Mouse (Mus musculus): ENCODE data around the gene Ndufb3. TPM values are rescaled to one million over a fixed set of nuclear protein-coding genes. Genes with fewer than 3 reads are reported as not detected.
"Not testable (repeated sequence)": the region's sequence is repeated elsewhere in the genome, so short reads cannot be mapped to it uniquely, and the experiment has no call there.

Gene Ndufb3
- 168 and 183 TPM in 2 replicates for polyA plus RNA-seq (2015; fragmentation: Nextera tagmentation; extraction: Ambion mirVana)

- Histone ChIP-seq H3K27me3 (no peaks in the 10 kb centered on the region), H3K9ac (replicated peaks) (peak within 1 kb of the TSS; percentile 88), H3K4me3 (peak within 1 kb of the TSS; percentile 90), H3K36me3 (no peaks in the 10 kb centered on the region), H3K27ac (replicated peaks) (peak within 1 kb of the TSS; percentile 87), H3K4me1 (peaks cover 16% of the 10 kb centered on the region), H3K4me2 (replicated peaks) (peak within 1 kb of the TSS; percentile 83), H3K9me3 (no peaks in the 10 kb centered on the region)
- WGBS, result under 1% methylated on average over 41 of the region's 41 CpGs
- ATAC-seq (replicated peaks), result peak; percentile 99
These were observed at the start of gene Ndufb3, which contains the start of gene Fam126b for GRCm38 (mm10) chr1:58586171-58586997. Gene Ndufb3 (plus strand): TSS chr1:58586384. Gene Fam126b (minus strand): TSS chr1:58586323.

GRCm38 (mm10) chr1:58541386-58541785, 44.8 kb upstream of the Ndufb3 start:
- ATAC-seq (replicated peaks), result no peak
- peaks cover 59% of the 10 kb centered on the region for H3K36me3 ChIP-seq
- H3K27me3 ChIP-seq, result no peaks in the 10 kb centered on the region
- H3K9me3 ChIP-seq, result no peaks in the 10 kb centered on the region
- H3K9ac ChIP-seq (replicated peaks), result no peak overlapping the region
- no peak overlapping the region for H3K4me2 ChIP-seq (replicated peaks)
- 94% methylated on average over 1 of the region's 1 CpGs for WGBS
- H3K4me1 ChIP-seq, result no peaks in the 10 kb centered on the region
- H3K27ac ChIP-seq (replicated peaks), result no peak overlapping the region
- no peak overlapping the region for H3K4me3 ChIP-seq

- H3K9ac ChIP-seq (replicated peaks); ATAC-seq (replicated peaks); H3K4me2 ChIP-seq (replicated peaks); H3K9me3 ChIP-seq; H3K27ac ChIP-seq (replicated peaks); H3K4me1 ChIP-seq; H3K4me3 ChIP-seq; H3K27me3 ChIP-seq: not testable (repeated sequence)
- peaks cover 14% of the 10 kb centered on the region for H3K36me3 ChIP-seq
- 98% methylated on average over 5 of the region's 6 CpGs for WGBS
These were observed 25.8 kb upstream of the Ndufb3 start for GRCm38 (mm10) chr1:58560370-58560769.

GRCm38 (mm10) chr1:58562455-58562854, 23.7 kb upstream of the Ndufb3 start:
- Histone ChIP-seq H3K4me3 (no peak overlapping the region), H3K27me3 (no peaks in the 10 kb centered on the region), H3K36me3 (peaks cover 7% of the 10 kb centered on the region; the same call in 1 of the 2 replicates), H3K4me2 (replicated peaks) (no peak overlapping the region), H3K27ac (replicated peaks) (no peak overlapping the region), H3K9me3 (no peaks in the 10 kb centered on the region), H3K4me1 (no peaks in the 10 kb centered on the region), H3K9ac (replicated peaks) (no peak overlapping the region)
- no peak for ATAC-seq (replicated peaks)
- WGBS, result 96% methylated on average over 1 of the region's 1 CpGs

- Histone ChIP-seq H3K4me3 (no peak overlapping the region), H3K36me3 (peaks cover under 1% of the 10 kb centered on the region; the same call in 1 of the 2 replicates), H3K4me1 (peaks cover 3% of the 10 kb centered on the region; the same call in 1 of the 2 replicates), H3K27me3 (no peaks in the 10 kb centered on the region), H3K9me3 (no peaks in the 10 kb centered on the region), H3K27ac (replicated peaks) (no peak overlapping the region), H3K9ac (replicated peaks) (no peak overlapping the region), H3K4me2 (replicated peaks) (no peak overlapping the region)
- WGBS, result 87% methylated on average over 5 of the region's 5 CpGs
- no peak for ATAC-seq (replicated peaks)
These were observed 21.2 kb upstream of the Ndufb3 start for GRCm38 (mm10) chr1:58564981-58565380.

- no peak overlapping the region for H3K4me2 ChIP-seq (replicated peaks)
- no peaks in the 10 kb centered on the region for H3K9me3 ChIP-seq
- no peak for ATAC-seq (replicated peaks)
- H3K4me1 ChIP-seq, result peaks cover 3% of the 10 kb centered on the region; the same call in 1 of the 2 replicates
- H3K4me3 ChIP-seq, result no peak overlapping the region
- no peak overlapping the region for H3K9ac ChIP-seq (replicated peaks)
- no peaks in the 10 kb centered on the region for H3K27me3 ChIP-seq
- H3K36me3 ChIP-seq, result no peaks in the 10 kb centered on the region
- H3K27ac ChIP-seq (replicated peaks), result no peak overlapping the region
These were observed 19.6 kb upstream of the Ndufb3 start for GRCm38 (mm10) chr1:58566621-58567020.

GRCm38 (mm10) chr1:58568456-58569130, 17.6 kb upstream of the Ndufb3 start:
- H3K4me2 ChIP-seq (replicated peaks), result no peak overlapping the region

GRCm38 (mm10) chr1:58570437-58570836, 15.7 kb upstream of the Ndufb3 start:
- no peak for ATAC-seq (replicated peaks)
- H3K9me3 ChIP-seq, result no peaks in the 10 kb centered on the region
- H3K4me2 ChIP-seq (replicated peaks), result no peak overlapping the region
- no peak overlapping the region for H3K9ac ChIP-seq (replicated peaks)
- H3K27me3 ChIP-seq, result no peaks in the 10 kb centered on the region
- WGBS, result 54% methylated on average over 4 of the region's 4 CpGs
- no peak overlapping the region for H3K27ac ChIP-seq (replicated peaks)
- H3K4me3 ChIP-seq, result no peak overlapping the region
- H3K4me1 ChIP-seq, result peaks cover 3% of the 10 kb centered on the region; the same call in 1 of the 2 replicates
- no peaks in the 10 kb centered on the region for H3K36me3 ChIP-seq

More at GRCm38 (mm10) chr1:58568456-58569130, 17.6 kb upstream of the Ndufb3 start:
- ATAC-seq (replicated peaks), result 0 out of 2 replicates have a peak, but pooled peaks have one; percentile 48
- no peaks in the 10 kb centered on the region for H3K9me3 ChIP-seq
- H3K27me3 ChIP-seq, result no peaks in the 10 kb centered on the region
- no peaks in the 10 kb centered on the region for H3K36me3 ChIP-seq
- H3K9ac ChIP-seq (replicated peaks), result no peak overlapping the region
- no peak overlapping the region for H3K27ac ChIP-seq (replicated peaks)
- H3K4me1 ChIP-seq, result peaks cover 3% of the 10 kb centered on the region; the same call in 1 of the 2 replicates
- H3K4me3 ChIP-seq, result no peak overlapping the region

- ATAC-seq (replicated peaks), result no peak
- 90% methylated on average over 2 of the region's 2 CpGs for WGBS
- Histone ChIP-seq H3K4me2 (replicated peaks) (no peak overlapping the region), H3K4me1 (no peaks in the 10 kb centered on the region; the same call in 1 of the 2 replicates), H3K36me3 (no peaks in the 10 kb centered on the region), H3K4me3 (no peak overlapping the region), H3K27me3 (no peaks in the 10 kb centered on the region), H3K9me3 (no peaks in the 10 kb centered on the region), H3K27ac (replicated peaks) (no peak overlapping the region), H3K9ac (replicated peaks) (no peak overlapping the region)
These were observed 7.0 kb upstream of the Ndufb3 start for GRCm38 (mm10) chr1:58579179-58579578.

GRCm38 (mm10) chr1:58582611-58583010, 3.6 kb upstream of the Ndufb3 start:
- Histone ChIP-seq H3K9me3 (no peaks in the 10 kb centered on the region), H3K4me3 (no peak overlapping the region), H3K27me3 (no peaks in the 10 kb centered on the region), H3K36me3 (no peaks in the 10 kb centered on the region), H3K4me1 (peaks cover 16% of the 10 kb centered on the region), H3K4me2 (replicated peaks) (no peak overlapping the region), H3K27ac (replicated peaks) (no peak overlapping the region), H3K9ac (replicated peaks) (no peak overlapping the region)
- WGBS, result 74% methylated on average over 1 of the region's 1 CpGs
- ATAC-seq (replicated peaks), result no peak

- no peaks in the 10 kb centered on the region for H3K9me3 ChIP-seq
- peaks cover 16% of the 10 kb centered on the region for H3K4me1 ChIP-seq
- no peak overlapping the region for H3K27ac ChIP-seq (replicated peaks)
- no peak overlapping the region for H3K4me3 ChIP-seq
- H3K9ac ChIP-seq (replicated peaks), result no peak overlapping the region
- no peak for ATAC-seq (replicated peaks)
- no peaks in the 10 kb centered on the region for H3K36me3 ChIP-seq
- no peaks in the 10 kb centered on the region for H3K27me3 ChIP-seq
- WGBS, result 91% methylated on average over 1 of the region's 1 CpGs
- no peak overlapping the region for H3K4me2 ChIP-seq (replicated peaks)
These were observed 1.9 kb upstream of the Ndufb3 start for GRCm38 (mm10) chr1:58584271-58584670.
